Mouse (Mus musculus): ENCODE results near the gene Pick1. TPM values are rescaled to one million over a fixed set of nuclear protein-coding genes. Genes with fewer than 3 reads are reported as not detected.
"Not testable (repeated sequence)": the region's sequence is repeated elsewhere in the genome, so short reads cannot be mapped to it uniquely, and the experiment has no call there.

Gene Pick1
- polyA plus RNA-seq, 1 experiment = 15.2 TPM

GRCm38 (mm10) chr15:79223641-79224040 is 5.3 kb upstream of the Pick1 start:
- TF ChIP-seq CTCF (IDR thresholded peaks at IDR 0.05; ENCODE audit: borderline replicate concordance, insufficient read depth, low read length) = no peak
- no peak for TF ChIP-seq POLR2A (IDR thresholded peaks at IDR 0.05; ENCODE audit: low read depth, low read length)
- H3K27ac ChIP-seq (ENCODE audit: insufficient read depth, low read length) = no peak overlapping the region
- no peaks in the 10 kb centered on the region for H3K4me1 ChIP-seq (ENCODE audit: control insufficient read depth, insufficient read depth, low read length)
- H3K4me3 ChIP-seq (ENCODE audit: insufficient read depth, low read length) = no peak overlapping the region

- Histone ChIP-seq H3K4me1 (ENCODE audit: control insufficient read depth, insufficient read depth, low read length) (no peaks in the 10 kb centered on the region), H3K27ac (ENCODE audit: insufficient read depth, low read length) (no peak overlapping the region), H3K4me3 (ENCODE audit: insufficient read depth, low read length) (no peak overlapping the region)
- TF ChIP-seq POLR2A (IDR thresholded peaks at IDR 0.05; ENCODE audit: low read depth, low read length) = no peak
- peak; percentile 57 for TF ChIP-seq CTCF (IDR thresholded peaks at IDR 0.05; ENCODE audit: borderline replicate concordance, insufficient read depth, low read length)
Measured at GRCm38 (mm10) chr15:79224685-79225084, 4.3 kb upstream of the Pick1 start.

- not testable (repeated sequence) for H3K4me3 ChIP-seq (ENCODE audit: insufficient read depth, low read length); H3K4me1 ChIP-seq (ENCODE audit: control insufficient read depth, insufficient read depth, low read length); H3K27ac ChIP-seq (ENCODE audit: insufficient read depth, low read length)
Measured at GRCm38 (mm10) chr15:79225780-79226179, 3.2 kb upstream of the Pick1 start.

GRCm38 (mm10) chr15:79235268-79235667 is 6.3 kb downstream of the Pick1 start:
- no peak for TF ChIP-seq CTCF (IDR thresholded peaks at IDR 0.05; ENCODE audit: borderline replicate concordance, insufficient read depth, low read length)
- TF ChIP-seq POLR2A (IDR thresholded peaks at IDR 0.05; ENCODE audit: low read depth, low read length) = no peak
- H3K4me3 ChIP-seq (ENCODE audit: insufficient read depth, low read length) = no peak overlapping the region
- no peak overlapping the region for H3K27ac ChIP-seq (ENCODE audit: insufficient read depth, low read length)
- H3K4me1 ChIP-seq (ENCODE audit: control insufficient read depth, insufficient read depth, low read length) = no peaks in the 10 kb centered on the region; the same call in 1 of the 2 replicates

GRCm38 (mm10) chr15:79238036-79238435 is 9.1 kb downstream of the Pick1 start:
- no peak overlapping the region for H3K4me3 ChIP-seq (ENCODE audit: insufficient read depth, low read length)
- no peak for TF ChIP-seq POLR2A (IDR thresholded peaks at IDR 0.05; ENCODE audit: low read depth, low read length)
- TF ChIP-seq CTCF (IDR thresholded peaks at IDR 0.05; ENCODE audit: borderline replicate concordance, insufficient read depth, low read length) = no peak
- H3K27ac ChIP-seq (ENCODE audit: insufficient read depth, low read length) = no peak overlapping the region
- H3K4me1 ChIP-seq (ENCODE audit: control insufficient read depth, insufficient read depth, low read length) = no peaks in the 10 kb centered on the region; the same call in 1 of the 2 replicates

GRCm38 (mm10) chr15:79242574-79243233 is 13.7 kb downstream of the Pick1 start:
- TF ChIP-seq POLR2A (IDR thresholded peaks at IDR 0.05; ENCODE audit: low read depth, low read length) (no peak), CTCF (IDR thresholded peaks at IDR 0.05; ENCODE audit: borderline replicate concordance, insufficient read depth, low read length) (no peak)
- Histone ChIP-seq H3K27ac (ENCODE audit: insufficient read depth, low read length) (no peak overlapping the region), H3K4me3 (ENCODE audit: insufficient read depth, low read length) (no peak overlapping the region), H3K4me1 (ENCODE audit: control insufficient read depth, insufficient read depth, low read length) (no peaks in the 10 kb centered on the region)

- Histone ChIP-seq H3K27ac (ENCODE audit: insufficient read depth, low read length) (no peak overlapping the region), H3K4me3 (ENCODE audit: insufficient read depth, low read length) (no peak overlapping the region), H3K4me1 (ENCODE audit: control insufficient read depth, insufficient read depth, low read length) (no peaks in the 10 kb centered on the region)
- TF ChIP-seq CTCF (IDR thresholded peaks at IDR 0.05; ENCODE audit: borderline replicate concordance, insufficient read depth, low read length) (peak; percentile 100), POLR2A (IDR thresholded peaks at IDR 0.05; ENCODE audit: low read depth, low read length) (no peak)
Measured at GRCm38 (mm10) chr15:79243234-79244042, 14.5 kb downstream of the Pick1 start.

GRCm38 (mm10) chr15:79244071-79244893 is 15.3 kb downstream of the Pick1 start:
- TF ChIP-seq POLR2A (IDR thresholded peaks at IDR 0.05; ENCODE audit: low read depth, low read length) (no peak), CTCF (IDR thresholded peaks at IDR 0.05; ENCODE audit: borderline replicate concordance, insufficient read depth, low read length) (no peak)
- H3K4me1 ChIP-seq (ENCODE audit: control insufficient read depth, insufficient read depth, low read length) = no peaks in the 10 kb centered on the region
- H3K27ac ChIP-seq (ENCODE audit: insufficient read depth, low read length) = no peak overlapping the region
- H3K4me3 ChIP-seq (ENCODE audit: insufficient read depth, low read length) = no peak overlapping the region

GRCm38 (mm10) chr15:79245321-79245720 is 16.3 kb downstream of the Pick1 start:
- Histone ChIP-seq H3K27ac (ENCODE audit: insufficient read depth, low read length) (no peak overlapping the region), H3K4me1 (ENCODE audit: control insufficient read depth, insufficient read depth, low read length) (no peaks in the 10 kb centered on the region), H3K4me3 (ENCODE audit: insufficient read depth, low read length) (no peak overlapping the region)
- no peak for TF ChIP-seq CTCF (IDR thresholded peaks at IDR 0.05; ENCODE audit: borderline replicate concordance, insufficient read depth, low read length)
- TF ChIP-seq POLR2A (IDR thresholded peaks at IDR 0.05; ENCODE audit: low read depth, low read length) = no peak

All from embryonic fibroblast, embryonic 13.5 days (primary cell).